Mouse (Mus musculus) intestine, embryonic 16.5 days (tissue): ENCODE measurements around the gene Dusp19. TPM values are rescaled to one million over a fixed set of nuclear protein-coding genes. Genes with fewer than 3 reads are reported as not detected.

Experiments
- ATAC-seq: fragments of 200-750 bp; cut with Nextera tagmentation; 2 replicates; pipeline ENCODE4 v1.8.0; 2017; ENCODE audit warnings: moderate TSS enrichment, moderate library complexity
- H3K27ac ChIP-seq: fragments of 300-500 bp; sonication (generic); 2 replicates; pipeline ENCODE4 v1.5.1; 2014; ENCODE audit warnings: mild to moderate bottlenecking, low read length
- H3K27me3 ChIP-seq: fragments of 300-500 bp; sonication (generic); replicated peaks from 2 replicates; pipeline ENCODE4 v1.6.1; 2014; ENCODE audit warnings: low read length, control low read depth, mixed read lengths; ENCODE audit not compliant: control insufficient read depth, insufficient read depth
- H3K36me3 ChIP-seq: fragments of 300-500 bp; sonication (generic); 2 replicates; pipeline ENCODE4 v1.6.1; 2014; ENCODE audit warnings: low read length, control low read depth; ENCODE audit not compliant: control insufficient read depth, insufficient read depth
- H3K4me1 ChIP-seq: fragments of 300-500 bp; sonication (generic); 2 replicates; pipeline ENCODE4 v1.6.1; 2014; ENCODE audit warnings: low read length, control low read depth, mixed read lengths; ENCODE audit not compliant: control insufficient read depth, insufficient read depth
- H3K4me2 ChIP-seq: fragments of 300-500 bp; sonication (generic); 2 replicates; pipeline ENCODE4 v1.6.1; 2014; ENCODE audit warnings: low read depth, low read length, control low read depth
- H3K4me3 ChIP-seq: fragments of 300-500 bp; sonication (generic); 2 replicates; pipeline ENCODE4 v1.5.1; 2014; ENCODE audit warnings: mild to moderate bottlenecking, low read length
- H3K9ac ChIP-seq: fragments of 300-500 bp; sonication (generic); 2 replicates; pipeline ENCODE4 v1.6.1; 2014; ENCODE audit warnings: low read depth, low read length
- H3K9me3 ChIP-seq: fragments of 300-500 bp; sonication (generic); 2 replicates; pipeline ENCODE4 v1.6.1; 2016; ENCODE audit warnings: low read length, control low read depth; ENCODE audit not compliant: control insufficient read depth
- WGBS: fragments of 180-500 bp; shearing (Covaris S2); extraction: QIAGEN DNeasy Blood & Tissue Kit; methylation state at CpG from one replicate; pipeline ENCODE4 v1.1.7; 2014; 5-methylcytosine and 5-hydroxymethylcytosine counted together
- polyA plus RNA-seq: library from polyadenylated mRNA; unstranded; fragments of >200 nt; fragmentation: Nextera tagmentation; extraction: Ambion mirVana; gene quantifications from 2 replicates; pipeline ENCODE4 v1.2.1, GENCODE M21; 2015

Dusp19 gene
- polyA plus RNA-seq, 1 experiment from 2014 or later, result 17.9 TPM

GRCm38 (mm10) chr2:80594215-80594918 lies 22.5 kb upstream of the Dusp19 start:
- Histone ChIP-seq H3K9me3 (no peaks in the 10 kb centered on the region), H3K36me3 (no peaks in the 10 kb centered on the region), H3K27me3 (no peaks in the 10 kb centered on the region), H3K4me2 (no peak overlapping the region), H3K9ac (no peak overlapping the region), H3K4me1 (no peaks in the 10 kb centered on the region), H3K4me3 (no peak overlapping the region), H3K27ac (no peak overlapping the region)
- no peak for ATAC-seq
- WGBS, result 68% methylated on average over 4 of the region's 4 CpGs

- Histone ChIP-seq H3K27me3 (no peaks in the 10 kb centered on the region), H3K36me3 (no peaks in the 10 kb centered on the region), H3K9ac (no peak overlapping the region), H3K27ac (no peak overlapping the region), H3K4me2 (no peak overlapping the region), H3K9me3 (no peaks in the 10 kb centered on the region), H3K4me1 (no peaks in the 10 kb centered on the region), H3K4me3 (no peak overlapping the region)
- ATAC-seq, result no peak
- 72% methylated on average over 5 of the region's 5 CpGs for WGBS
Observed at GRCm38 (mm10) chr2:80596960-80597359, 19.9 kb upstream of the Dusp19 start.

GRCm38 (mm10) chr2:80599850-80600249 lies 17.0 kb upstream of the Dusp19 start:
- no peaks in the 10 kb centered on the region for H3K9me3 ChIP-seq
- WGBS, result 89% methylated on average over 3 of the region's 3 CpGs
- no peaks in the 10 kb centered on the region for H3K36me3 ChIP-seq
- no peak overlapping the region for H3K9ac ChIP-seq
- H3K27me3 ChIP-seq, result no peaks in the 10 kb centered on the region
- no peak for ATAC-seq
- no peak overlapping the region for H3K27ac ChIP-seq
- no peak overlapping the region for H3K4me2 ChIP-seq
- H3K4me1 ChIP-seq, result no peaks in the 10 kb centered on the region
- no peak overlapping the region for H3K4me3 ChIP-seq

GRCm38 (mm10) chr2:80600611-80601010 lies 16.2 kb upstream of the Dusp19 start:
- Histone ChIP-seq H3K4me3 (no peak overlapping the region), H3K36me3 (no peaks in the 10 kb centered on the region), H3K9me3 (no peaks in the 10 kb centered on the region), H3K4me2 (no peak overlapping the region), H3K27ac (no peak overlapping the region), H3K9ac (no peak overlapping the region), H3K27me3 (no peaks in the 10 kb centered on the region), H3K4me1 (no peaks in the 10 kb centered on the region)
- ATAC-seq, result 0 out of 2 replicates have a peak, but pooled peaks have one; percentile 42

GRCm38 (mm10) chr2:80602756-80603155 lies 14.1 kb upstream of the Dusp19 start:
- ATAC-seq, result no peak
- 91% methylated on average over 13 of the region's 13 CpGs for WGBS

GRCm38 (mm10) chr2:80603771-80604426 lies 12.9 kb upstream of the Dusp19 start:
- no peak for ATAC-seq
- Histone ChIP-seq H3K27ac (no peak overlapping the region), H3K4me2 (no peak overlapping the region), H3K4me1 (no peaks in the 10 kb centered on the region), H3K9me3 (no peaks in the 10 kb centered on the region), H3K9ac (no peak overlapping the region), H3K36me3 (no peaks in the 10 kb centered on the region), H3K4me3 (no peak overlapping the region), H3K27me3 (no peaks in the 10 kb centered on the region)
- WGBS, result 90% methylated on average over 19 of the region's 19 CpGs

More at GRCm38 (mm10) chr2:80602756-80603155, 14.1 kb upstream of the Dusp19 start:
- Histone ChIP-seq H3K4me2 (no peak overlapping the region), H3K4me3 (no peak overlapping the region), H3K36me3 (no peaks in the 10 kb centered on the region), H3K27ac (no peak overlapping the region), H3K9ac (no peak overlapping the region), H3K27me3 (no peaks in the 10 kb centered on the region), H3K9me3 (no peaks in the 10 kb centered on the region), H3K4me1 (no peaks in the 10 kb centered on the region)

GRCm38 (mm10) chr2:80612286-80612685 lies 4.6 kb upstream of the Dusp19 start:
- Histone ChIP-seq H3K36me3 (no peaks in the 10 kb centered on the region), H3K4me1 (no peaks in the 10 kb centered on the region), H3K4me2 (no peak overlapping the region), H3K27ac (no peak overlapping the region), H3K9me3 (no peaks in the 10 kb centered on the region), H3K4me3 (no peak overlapping the region), H3K27me3 (no peaks in the 10 kb centered on the region), H3K9ac (no peak overlapping the region)
- no peak for ATAC-seq
- 27% methylated on average over 1 of the region's 1 CpGs for WGBS

- Histone ChIP-seq H3K4me1 (0 out of 2 replicates have a peak, but pooled peaks cover under 1% of the 10 kb centered on the region), H3K27ac (no peak overlapping the region), H3K36me3 (no peaks in the 10 kb centered on the region), H3K4me2 (no peak overlapping the region), H3K9me3 (no peaks in the 10 kb centered on the region), H3K27me3 (no peaks in the 10 kb centered on the region), H3K4me3 (no peak overlapping the region), H3K9ac (no peak overlapping the region)
- 59% methylated on average over 2 of the region's 2 CpGs for WGBS
- no peak for ATAC-seq
Observed at GRCm38 (mm10) chr2:80612796-80613195, 4.0 kb upstream of the Dusp19 start.

- Histone ChIP-seq H3K4me3 (no peak overlapping the region), H3K27me3 (no peaks in the 10 kb centered on the region), H3K27ac (no peak overlapping the region), H3K4me1 (peaks cover 3% of the 10 kb centered on the region; the same call in 1 of the 2 replicates), H3K36me3 (no peaks in the 10 kb centered on the region), H3K9ac (no peak overlapping the region), H3K4me2 (no peak overlapping the region), H3K9me3 (no peaks in the 10 kb centered on the region)
- ATAC-seq, result no peak
- WGBS, result 86% methylated on average over 3 of the region's 3 CpGs
Observed at GRCm38 (mm10) chr2:80618991-80619390, 2.1 kb downstream of the Dusp19 start.
